Mouse (Mus musculus): ENCODE data around the gene Tsen15. TPM values are rescaled to one million over a fixed set of nuclear protein-coding genes. Genes with fewer than 3 reads are reported as not detected.
"Not testable (repeated sequence)": the region's sequence is repeated elsewhere in the genome, so short reads cannot be mapped to it uniquely, and the experiment has no call there.

The Tsen15 gene
- polyA plus RNA-seq, 1 experiment from 2014 or later: 26.6 TPM

DNA sequence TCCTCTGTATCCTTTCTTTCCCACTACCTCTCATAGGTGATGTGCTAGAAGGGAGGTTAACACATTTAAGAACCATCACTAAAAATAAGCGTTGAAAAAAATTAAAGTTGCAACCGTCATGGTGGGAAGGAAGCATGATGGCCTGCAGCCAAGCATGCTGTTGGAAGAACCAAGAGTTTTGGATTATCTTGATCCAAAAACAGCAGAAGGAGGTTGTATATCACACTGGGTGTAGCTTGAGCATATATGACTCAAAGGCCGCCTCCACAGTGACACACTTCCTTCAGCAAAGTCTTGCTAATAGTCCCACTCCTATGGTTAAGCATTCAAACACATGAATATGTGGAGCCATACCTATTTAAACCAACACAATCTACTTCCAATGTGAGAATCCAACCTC, 7.6 kb upstream of the Tsen15 start:
- Histone ChIP-seq H3K4me3 (ENCODE audit: low read depth, low read length) (no peak overlapping the region), H3K9me3 (ENCODE audit: control insufficient read depth) (no peaks in the 10 kb centered on the region), H3K36me3 (ENCODE audit: control insufficient read depth, insufficient read depth) (no peaks in the 10 kb centered on the region), H3K9ac (ENCODE audit: low read depth, low read length) (no peak overlapping the region), H3K27ac (ENCODE audit: low read depth, low read length) (no peak overlapping the region), H3K4me2 (replicated peaks; ENCODE audit: low read depth) (no peak overlapping the region), H3K4me1 (replicated peaks; ENCODE audit: control insufficient read depth, insufficient read depth, low read length) (no peaks in the 10 kb centered on the region), H3K27me3 (replicated peaks; ENCODE audit: control insufficient read depth, insufficient read depth, low read length) (no peaks in the 10 kb centered on the region)
- no peak for TF ChIP-seq CTCF (IDR thresholded peaks at IDR 0.05; ENCODE audit: low read depth)
- no peak for ATAC-seq
- WGBS: 90% methylated on average over 3 of the region's 3 CpGs

GRCm38 (mm10) chr1:152389271-152389670, 2.8 kb upstream of the Tsen15 start:
- Histone ChIP-seq H3K4me1 (replicated peaks; ENCODE audit: control insufficient read depth, insufficient read depth, low read length) (no peaks in the 10 kb centered on the region; the same call in 1 of the 2 replicates), H3K4me2 (replicated peaks; ENCODE audit: low read depth) (no peak overlapping the region), H3K27me3 (replicated peaks; ENCODE audit: control insufficient read depth, insufficient read depth, low read length) (no peaks in the 10 kb centered on the region), H3K9ac (ENCODE audit: low read depth, low read length) (no peak overlapping the region), H3K36me3 (ENCODE audit: control insufficient read depth, insufficient read depth) (no peaks in the 10 kb centered on the region), H3K27ac (ENCODE audit: low read depth, low read length) (no peak overlapping the region), H3K9me3 (ENCODE audit: control insufficient read depth) (no peaks in the 10 kb centered on the region), H3K4me3 (ENCODE audit: low read depth, low read length) (no peak overlapping the region)
- no peak for TF ChIP-seq CTCF (IDR thresholded peaks at IDR 0.05; ENCODE audit: low read depth)
- no peak for ATAC-seq

DNA sequence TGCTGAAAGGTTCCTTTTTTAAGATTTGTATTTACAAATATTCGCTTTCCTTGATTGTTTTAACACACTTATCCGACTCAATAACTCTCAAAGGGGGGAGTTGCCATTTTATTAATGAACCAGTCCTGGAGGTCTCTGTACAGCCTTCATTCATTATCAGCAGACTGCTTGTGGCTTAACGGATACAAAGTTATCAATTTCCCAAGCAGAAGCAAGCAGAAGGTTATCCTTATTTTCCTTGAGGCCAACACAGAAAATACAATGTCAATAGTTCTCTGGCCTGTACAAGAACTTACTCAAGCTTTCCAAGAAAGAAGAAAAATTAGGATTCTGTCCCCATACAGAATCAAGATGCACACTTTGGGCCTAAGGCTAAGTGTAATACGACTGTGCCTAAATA, 795 bp downstream of the Tsen15 start:
- not testable (repeated sequence) for H3K9me3 ChIP-seq (ENCODE audit: control insufficient read depth); H3K36me3 ChIP-seq (ENCODE audit: control insufficient read depth, insufficient read depth); H3K27me3 ChIP-seq (replicated peaks; ENCODE audit: control insufficient read depth, insufficient read depth, low read length); ATAC-seq; H3K27ac ChIP-seq (ENCODE audit: low read depth, low read length); H3K4me1 ChIP-seq (replicated peaks; ENCODE audit: control insufficient read depth, insufficient read depth, low read length)
- Histone ChIP-seq H3K4me2 (replicated peaks; ENCODE audit: low read depth) (peak overlapping the region; percentile 67), H3K9ac (ENCODE audit: low read depth, low read length) (peak overlapping the region; percentile 82), H3K4me3 (ENCODE audit: low read depth, low read length) (peak overlapping the region; percentile 94)
- 24% methylated on average over 2 of the region's 4 CpGs for WGBS

- Histone ChIP-seq H3K4me3 (ENCODE audit: low read depth, low read length) (no peak overlapping the region), H3K9me3 (ENCODE audit: control insufficient read depth) (no peaks in the 10 kb centered on the region), H3K9ac (ENCODE audit: low read depth, low read length) (no peak overlapping the region), H3K4me2 (replicated peaks; ENCODE audit: low read depth) (no peak overlapping the region), H3K27me3 (replicated peaks; ENCODE audit: control insufficient read depth, insufficient read depth, low read length) (no peaks in the 10 kb centered on the region), H3K36me3 (ENCODE audit: control insufficient read depth, insufficient read depth) (peaks cover 10% of the 10 kb centered on the region), H3K4me1 (replicated peaks; ENCODE audit: control insufficient read depth, insufficient read depth, low read length) (no peaks in the 10 kb centered on the region; the same call in 1 of the 2 replicates), H3K27ac (ENCODE audit: low read depth, low read length) (no peak overlapping the region)
- no peak for TF ChIP-seq CTCF (IDR thresholded peaks at IDR 0.05; ENCODE audit: low read depth)
- no peak for ATAC-seq
- 97% methylated on average over 1 of the region's 1 CpGs for WGBS
Observed at GRCm38 (mm10) chr1:152384589-152384988, 1.9 kb downstream of the Tsen15 start.

DNA sequence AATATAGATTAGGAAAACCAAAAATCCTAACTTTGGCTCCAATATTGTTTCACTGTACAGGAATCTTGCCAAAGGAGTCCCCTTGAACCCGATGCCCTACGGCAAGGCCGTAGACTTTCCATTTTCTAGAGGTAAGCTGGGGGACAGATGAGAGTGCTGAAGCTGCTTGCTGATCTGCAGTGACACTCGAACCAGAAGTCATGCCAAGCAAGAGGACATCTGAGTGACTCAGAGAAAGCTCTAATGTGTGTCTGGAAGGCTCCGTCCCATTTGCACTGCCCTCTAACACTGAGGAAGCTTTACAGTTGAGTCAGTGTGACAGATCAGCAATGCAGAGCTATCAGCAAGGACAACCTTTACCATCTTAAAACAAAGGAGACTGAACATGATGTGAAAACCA, 8.2 kb downstream of the Tsen15 start:
- Histone ChIP-seq H3K9ac (ENCODE audit: low read depth, low read length) (no peak overlapping the region), H3K27ac (ENCODE audit: low read depth, low read length) (no peak overlapping the region), H3K4me3 (ENCODE audit: low read depth, low read length) (no peak overlapping the region), H3K27me3 (replicated peaks; ENCODE audit: control insufficient read depth, insufficient read depth, low read length) (no peaks in the 10 kb centered on the region), H3K9me3 (ENCODE audit: control insufficient read depth) (no peaks in the 10 kb centered on the region), H3K4me2 (replicated peaks; ENCODE audit: low read depth) (no peak overlapping the region), H3K36me3 (ENCODE audit: control insufficient read depth, insufficient read depth) (peaks cover 44% of the 10 kb centered on the region), H3K4me1 (replicated peaks; ENCODE audit: control insufficient read depth, insufficient read depth, low read length) (no peaks in the 10 kb centered on the region)
- 93% methylated on average over 5 of the region's 5 CpGs for WGBS
- no peak for TF ChIP-seq CTCF (IDR thresholded peaks at IDR 0.05; ENCODE audit: low read depth)
- no peak for ATAC-seq

- Histone ChIP-seq H3K9me3 (ENCODE audit: control insufficient read depth) (no peaks in the 10 kb centered on the region), H3K4me2 (replicated peaks; ENCODE audit: low read depth) (no peak overlapping the region), H3K4me3 (ENCODE audit: low read depth, low read length) (no peak overlapping the region), H3K27me3 (replicated peaks; ENCODE audit: control insufficient read depth, insufficient read depth, low read length) (no peaks in the 10 kb centered on the region), H3K4me1 (replicated peaks; ENCODE audit: control insufficient read depth, insufficient read depth, low read length) (no peaks in the 10 kb centered on the region), H3K27ac (ENCODE audit: low read depth, low read length) (no peak overlapping the region), H3K9ac (ENCODE audit: low read depth, low read length) (no peak overlapping the region), H3K36me3 (ENCODE audit: control insufficient read depth, insufficient read depth) (peaks cover 13% of the 10 kb centered on the region)
- ATAC-seq: no peak
- peak; percentile 91 for TF ChIP-seq CTCF (IDR thresholded peaks at IDR 0.05; ENCODE audit: low read depth)
- WGBS: 26% methylated on average over 4 of the region's 4 CpGs
Observed at GRCm38 (mm10) chr1:152369139-152369538, 17.3 kb downstream of the Tsen15 start.

Data from intestine, postnatal 0 days (tissue).